Mouse (Mus musculus) neutrophil, adult 5-6 weeks (primary cell): ENCODE measurements around the gene Fgfr2. TPM values are rescaled to one million over a fixed set of nuclear protein-coding genes. Genes with fewer than 3 reads are reported as not detected.

Source experiments
- ATAC-seq: fragments of 151-379, 151-347 bp; 2 replicates; pipeline ENCODE4 v1.8.0; 2017; ENCODE audit warnings: mild to moderate bottlenecking, moderate TSS enrichment; ENCODE audit not compliant: insufficient number of reproducible peaks, poor library complexity, low FRiP score, severe bottlenecking; ENCODE audit errors: extremely low read depth
- total RNA-seq: library from RNA; stranded (forward); fragments of 200-1000 nt; gene quantifications from 2 replicates; pipeline ENCODE4 v1.2.3, GENCODE M21; 2017

Fgfr2 gene
- total RNA-seq, 1 experiment from 2014 or later, result not detected

GRCm38 (mm10) chr7:133056924-133057323 is 66.2 kb downstream of the Fgfr2 start:
- ATAC-seq, result no peak

- no peak for ATAC-seq
Measured at GRCm38 (mm10) chr7:133054486-133054885, 68.7 kb downstream of the Fgfr2 start.

- no peak for ATAC-seq
Measured at GRCm38 (mm10) chr7:133053757-133054156, 69.4 kb downstream of the Fgfr2 start.

GRCm38 (mm10) chr7:133052819-133053218 is 70.3 kb downstream of the Fgfr2 start:
- ATAC-seq, result peak; percentile 55; the same call in 1 of the 2 replicates

GRCm38 (mm10) chr7:133050681-133051080 is 72.5 kb downstream of the Fgfr2 start:
- no peak for ATAC-seq

GRCm38 (mm10) chr7:133048085-133048630 is 75.0 kb downstream of the Fgfr2 start:
- no peak for ATAC-seq

GRCm38 (mm10) chr7:133047287-133047686 is 75.9 kb downstream of the Fgfr2 start:
- ATAC-seq, result no peak

- ATAC-seq, result no peak
Measured at GRCm38 (mm10) chr7:133044721-133045120, 78.4 kb downstream of the Fgfr2 start.

GRCm38 (mm10) chr7:133041784-133042183 is 81.4 kb downstream of the Fgfr2 start:
- ATAC-seq, result no peak

- no peak for ATAC-seq
Measured at GRCm38 (mm10) chr7:133040688-133041345, 82.3 kb downstream of the Fgfr2 start.

GRCm38 (mm10) chr7:133039556-133040255 is 83.4 kb downstream of the Fgfr2 start:
- ATAC-seq, result no peak

- no peak for ATAC-seq
Measured at GRCm38 (mm10) chr7:133037618-133038017, 85.5 kb downstream of the Fgfr2 start.

GRCm38 (mm10) chr7:133037217-133037616 is 85.9 kb downstream of the Fgfr2 start:
- ATAC-seq, result no peak

- no peak for ATAC-seq
Measured at GRCm38 (mm10) chr7:133035901-133036300, 87.2 kb downstream of the Fgfr2 start.

- ATAC-seq, result no peak
Measured at GRCm38 (mm10) chr7:133032589-133033203, 90.5 kb downstream of the Fgfr2 start.

- no peak for ATAC-seq
Measured at GRCm38 (mm10) chr7:133029496-133030047, 93.6 kb downstream of the Fgfr2 start.

GRCm38 (mm10) chr7:133029004-133029403 is 94.1 kb downstream of the Fgfr2 start:
- ATAC-seq, result no peak

GRCm38 (mm10) chr7:133027930-133028329 is 95.2 kb downstream of the Fgfr2 start:
- ATAC-seq, result no peak

GRCm38 (mm10) chr7:133024694-133025093 is 98.5 kb downstream of the Fgfr2 start:
- no peak for ATAC-seq
